In genomic region chr8:117167243-117167883, GRCm38 (mm10) we compare ENCODE assay signal across 19 mouse cellular contexts. TPM values are rescaled to one million over a fixed set of nuclear protein-coding genes. Genes with fewer than 3 reads are reported as not detected.
A peak's percentile ranks its signal among the peaks of the same experiment; 100 is the strongest.
DNase-seq lines count a peak whose midpoint lies in the region; ATAC-seq and TF ChIP-seq lines count a peak whose summit lies in the region.
"Had no signal": no experiment of that assay in that cellular context is flagged by ENCODE, and none has a peak within 500 bp of the region (broad histone marks: within the 10 kb centered on the region; RNA-seq: fewer than 3 reads in every experiment).

No protein-coding gene starts in this region.

- H3K36me3 ChIP-seq in kidney, embryonic 16.5 days (ENCODE audit: insufficient read depth, low read length) = no peaks in the 10 kb centered on the region
- no peaks in the 10 kb centered on the region for H3K36me3 ChIP-seq in stomach, embryonic 16.5 days (ENCODE audit: control insufficient read depth, insufficient read depth, low read length)
- H3K36me3 ChIP-seq in forebrain, postnatal 0 days (ENCODE audit: insufficient read depth) = no peaks in the 10 kb centered on the region
- H3K36me3 ChIP-seq: hindbrain, embryonic 12.5 days; limb, embryonic 10.5 days had no signal

- DNase-seq in kidney, adult 9 months = no peak
- peak; percentile 65 for DNase-seq in lung, adult 2 months
- peak; percentile 52 for DNase-seq in lung, postnatal 10 days
- no peak for DNase-seq in forebrain, postnatal 0 days
- DNase-seq: cerebellum, adult 2 months; cerebellum, postnatal 36 days; gastrocnemius, postnatal 25 days; heart, adult 2 months; heart, postnatal 10 days; kidney, adult 8-10 months; kidney, postnatal 36 days; layer of hippocampus, adult 9-11 months had no signal

- no peaks in the 10 kb centered on the region for H3K27me3 ChIP-seq in kidney, embryonic 16.5 days (ENCODE audit: insufficient read depth, low read length)
- no peaks in the 10 kb centered on the region for H3K27me3 ChIP-seq in stomach, embryonic 16.5 days (ENCODE audit: control insufficient read depth, insufficient read depth, low read length)
- H3K27me3 ChIP-seq in forebrain, postnatal 0 days (ENCODE audit: insufficient read depth, low read length) = no peaks in the 10 kb centered on the region
- H3K27me3 ChIP-seq: forebrain, embryonic 13.5 days; hindbrain, embryonic 12.5 days had no signal

- peaks cover 11% of the 10 kb centered on the region; the same call in 1 of the 2 replicates for H3K4me1 ChIP-seq in kidney, embryonic 16.5 days (ENCODE audit: insufficient read depth, low read length)
- peaks cover 13% of the 10 kb centered on the region for H3K4me1 ChIP-seq in lung, adult 2 months (ENCODE audit: control insufficient read depth, insufficient read depth, low read length)
- peaks cover 30% of the 10 kb centered on the region for H3K4me1 ChIP-seq in stomach, embryonic 16.5 days (ENCODE audit: control insufficient read depth, insufficient read depth, low read length)
- H3K4me1 ChIP-seq in forebrain, postnatal 0 days (ENCODE audit: insufficient read depth) = no peaks in the 10 kb centered on the region
- H3K4me1 ChIP-seq: forebrain, embryonic 13.5 days; hindbrain, embryonic 12.5 days; limb, embryonic 10.5 days had no signal

- no peaks in the 10 kb centered on the region for H3K9me3 ChIP-seq in kidney, embryonic 16.5 days (ENCODE audit: low read length)
- H3K9me3 ChIP-seq in stomach, embryonic 16.5 days (replicated peaks; ENCODE audit: control insufficient read depth, low read length) = no peaks in the 10 kb centered on the region
- no peaks in the 10 kb centered on the region for H3K9me3 ChIP-seq in forebrain, postnatal 0 days (ENCODE audit: low read length)
- H3K9me3 ChIP-seq: forebrain, embryonic 13.5 days; hindbrain, embryonic 12.5 days; limb, embryonic 10.5 days had no signal

- no peak overlapping the region for H3K9ac ChIP-seq in kidney, embryonic 16.5 days (replicated peaks; ENCODE audit: low read length)
- H3K9ac ChIP-seq in stomach, embryonic 16.5 days (ENCODE audit: low read length) = no peak overlapping the region; the same call in 1 of the 2 replicates
- no peak overlapping the region for H3K9ac ChIP-seq in forebrain, postnatal 0 days
- H3K9ac ChIP-seq: forebrain, embryonic 13.5 days; hindbrain, embryonic 12.5 days had no signal

- ATAC-seq in kidney, embryonic 16.5 days (ENCODE audit: low FRiP score, low TSS enrichment) = peak; percentile 30; the same call in 1 of the 2 replicates
- ATAC-seq in stomach, embryonic 16.5 days (ENCODE audit: insufficient read depth, low FRiP score) = peak; percentile 44; the same call in 1 of the 2 replicates
- no peak for ATAC-seq in megakaryocyte-erythroid progenitor cell, adult 5-6 weeks (replicated peaks; ENCODE audit: low FRiP score, low TSS enrichment, poor library complexity, severe bottlenecking)
- ATAC-seq in forebrain, postnatal 0 days = no peak
- ATAC-seq: forebrain, embryonic 13.5 days had no signal

- H3K4me2 ChIP-seq in kidney, embryonic 16.5 days (replicated peaks; ENCODE audit: low read depth, low read length) = no peak overlapping the region
- H3K4me2 ChIP-seq in stomach, embryonic 16.5 days (ENCODE audit: low read depth, low read length) = no peak overlapping the region
- H3K4me2 ChIP-seq in forebrain, postnatal 0 days (ENCODE audit: low read depth) = no peak overlapping the region
- H3K4me2 ChIP-seq: forebrain, embryonic 13.5 days; hindbrain, embryonic 12.5 days had no signal

- H3K27ac ChIP-seq in kidney, embryonic 16.5 days (ENCODE audit: low read length) = no peak overlapping the region
- H3K27ac ChIP-seq in stomach, embryonic 16.5 days (ENCODE audit: low read length) = peak overlapping the region; percentile 34
- H3K27ac ChIP-seq in forebrain, postnatal 0 days (ENCODE audit: low read depth, low read length) = no peak overlapping the region
- H3K27ac ChIP-seq: forebrain, embryonic 13.5 days; heart, adult 2 months; hindbrain, embryonic 12.5 days; limb, embryonic 10.5 days; liver, embryonic 14.5 days had no signal

- WGBS in kidney, embryonic 16.5 days = 74% methylated on average over 8 of the region's 8 CpGs
- WGBS in lung, adult 2 months = 59% methylated on average over 8 of the region's 8 CpGs
- 67% methylated on average over 8 of the region's 8 CpGs for WGBS in stomach, embryonic 16.5 days
- WGBS in forebrain, postnatal 0 days = 77% methylated on average over 8 of the region's 8 CpGs

- TF ChIP-seq CTCF in lung, adult 2 months (IDR thresholded peaks at IDR 0.05; ENCODE audit: insufficient read depth, low read length) = no peak
- no peak for TF ChIP-seq CTCF in forebrain, postnatal 0 days (IDR thresholded peaks at IDR 0.05; ENCODE audit: low read depth)

- TF ChIP-seq POLR2A in lung, adult 2 months (IDR thresholded peaks at IDR 0.05; ENCODE audit: borderline replicate concordance, extremely low read depth, low read depth, low read length) = no peak; the same call in 1 of the 2 replicates

- no peak overlapping the region for H3K4me3 ChIP-seq in kidney, embryonic 16.5 days (ENCODE audit: low read length)
- no peak overlapping the region for H3K4me3 ChIP-seq in lung, adult 2 months (replicated peaks; ENCODE audit: extremely low read depth, low read depth, low read length)
- no peak overlapping the region for H3K4me3 ChIP-seq in stomach, embryonic 16.5 days (replicated peaks; ENCODE audit: low read length)
- H3K4me3 ChIP-seq in forebrain, postnatal 0 days (ENCODE audit: low read depth, low read length) = no peak overlapping the region
- H3K4me3 ChIP-seq: forebrain, embryonic 13.5 days; heart, adult 2 months; hindbrain, embryonic 12.5 days; limb, embryonic 10.5 days had no signal

RNA-seq across cellular contexts. Expression of gene Gan, which starts 9.4 kb away (rescaled TPM):
- polyA plus RNA-seq in kidney, embryonic 16.5 days (2015; fragmentation: Nextera tagmentation; extraction: Ambion mirVana) = 1.6 and 1.8 TPM in 2 replicates
- polyA plus RNA-seq in lung, adult 2 months (2012; rRNA removed) = 5.6 and 8.6 TPM in 2 replicates
- 2.2 TPM in 2 replicates for polyA plus RNA-seq in stomach, embryonic 16.5 days (2015; fragmentation: Nextera tagmentation; extraction: Ambion mirVana)
- total RNA-seq in megakaryocyte-erythroid progenitor cell, adult 5-6 weeks (2014; fragmentation: Nextera tagmentation) = 9.9 and 14.3 TPM in 2 replicates
- 4.4 and 6.6 TPM in 2 replicates for total RNA-seq in megakaryocyte-erythroid progenitor cell, adult 5-6 weeks (2017)
- 9.4 and 13.6 TPM in 2 replicates for total RNA-seq in forebrain, postnatal 0 days (2014; rRNA removed)
- 3.2 and 4.8 TPM in 2 replicates for polyA plus RNA-seq in forebrain, postnatal 0 days (2015; fragmentation: Nextera tagmentation; extraction: Ambion mirVana)

Comparison
In these comparisons a context has a peak if more than half of its experiments do, and no peak if none do; other contexts are left out.
1. ATAC-seq: peak in kidney, embryonic 16.5 days (single experiment) and stomach, embryonic 16.5 days (single experiment); none in megakaryocyte-erythroid progenitor cell, adult 5-6 weeks (single experiment) and forebrain, postnatal 0 days (single experiment).
2. DNase-seq: peak in lung, adult 2 months (single experiment) and lung, postnatal 10 days (single experiment); none in kidney, adult 9 months (single experiment) and forebrain, postnatal 0 days (single experiment).